Mouse (Mus musculus): ENCODE results near the gene Crlf1.

Crlf1 gene

GRCm38 (mm10) chr8:70551558-70552161 lies 58.7 kb downstream of the Crlf1 start:
- DNase-seq: no peak

GRCm38 (mm10) chr8:70552836-70553235 lies 59.9 kb downstream of the Crlf1 start:
- DNase-seq: no peak
